Mouse (Mus musculus): ENCODE data around the gene Gm21830. TPM values are rescaled to one million over a fixed set of nuclear protein-coding genes. Genes with fewer than 3 reads are reported as not detected.
"Not testable (repeated sequence)": the region's sequence is repeated elsewhere in the genome, so short reads cannot be mapped to it uniquely, and the experiment has no call there.

The Gm21830 gene
- total RNA-seq (2022), result not detected

GRCm38 (mm10) chr2:67413425-67413824 lies at the start of gene Gm21830:
Gene Gm21830 (plus strand): TSS chr2:67413725.
- DNase-seq (ENCODE audit: low spot score), result not testable (repeated sequence)

- DNase-seq (ENCODE audit: low spot score), result no peak
Measured at GRCm38 (mm10) chr2:67364506-67364905, 49.0 kb upstream of the Gm21830 start.

GRCm38 (mm10) chr2:67378504-67378903 lies 35.0 kb upstream of the Gm21830 start:
- peak; percentile 3 for DNase-seq (ENCODE audit: low spot score)

- no peak for DNase-seq (ENCODE audit: low spot score)
Measured at GRCm38 (mm10) chr2:67420853-67421252, 7.3 kb downstream of the Gm21830 start.

- no peak for DNase-seq (ENCODE audit: low spot score)
Measured at GRCm38 (mm10) chr2:67422799-67423198, 9.3 kb downstream of the Gm21830 start.

GRCm38 (mm10) chr2:67433081-67433480 lies 19.6 kb downstream of the Gm21830 start, which contains the start of gene Gm26727:
Gene Gm26727 (minus strand): TSS chr2:67433181.
- no peak for DNase-seq (ENCODE audit: low spot score)

- no peak for DNase-seq (ENCODE audit: low spot score)
Measured at GRCm38 (mm10) chr2:67438309-67438708, 24.8 kb downstream of the Gm21830 start.

GRCm38 (mm10) chr2:67445780-67446179 lies 32.3 kb downstream of the Gm21830 start, which contains the start of gene Xirp2:
Gene Xirp2 (plus strand): TSS chr2:67446002.
- peak; percentile 59 for DNase-seq (ENCODE audit: low spot score)

GRCm38 (mm10) chr2:67446772-67447171 lies 33.2 kb downstream of the Gm21830 start:
- DNase-seq (ENCODE audit: low spot score), result peak; percentile 20

GRCm38 (mm10) chr2:67447206-67447605 lies 33.7 kb downstream of the Gm21830 start:
- no peak for DNase-seq (ENCODE audit: low spot score)

GRCm38 (mm10) chr2:67460857-67461256 lies 47.3 kb downstream of the Gm21830 start:
- no peak for DNase-seq (ENCODE audit: low spot score)

GRCm38 (mm10) chr2:67467036-67467435 lies 53.5 kb downstream of the Gm21830 start:
- DNase-seq (ENCODE audit: low spot score), result no peak

- DNase-seq (ENCODE audit: low spot score), result not testable (repeated sequence)
Measured at GRCm38 (mm10) chr2:67470030-67470429, 56.5 kb downstream of the Gm21830 start.

GRCm38 (mm10) chr2:67477753-67478152 lies 64.2 kb downstream of the Gm21830 start:
- peak; percentile 17 for DNase-seq (ENCODE audit: low spot score)

GRCm38 (mm10) chr2:67481051-67481450 lies 67.5 kb downstream of the Gm21830 start:
- DNase-seq (ENCODE audit: low spot score), result peak; percentile 17

Other genes starting within 250 kb of the Gm21830 start
- gene Gm26727, start 19.5 kb downstream of the Gm21830 start, total RNA-seq (2022), result not detected
- 100 to 1,000 TPM; 302 to 452 (median 427) TPM for gene Xirp2, start 32.3 kb downstream of the Gm21830 start, total RNA-seq (2022)
- gene B3galt1, start 152.1 kb downstream of the Gm21830 start, total RNA-seq (2022), result 1 to 10 TPM in 3 of 4 experiments, under 1 TPM in 1; 0.94 to 1.8 (median 1.3) TPM

Data from heart, adult 8-10 months (tissue).